Mouse (Mus musculus): ENCODE measurements around the gene Reps2. TPM values are rescaled to one million over a fixed set of nuclear protein-coding genes. Genes with fewer than 3 reads are reported as not detected.
A peak's percentile ranks its signal among the peaks of the same experiment; 100 is the strongest.

Reps2 gene
- total and polyA plus RNA-seq, 3 experiments, result 0.40 to 18.3 (median 11.3) TPM

GRCm38 (mm10) chrX:162455364-162455763, 188.1 kb downstream of the Reps2 start:
- Histone ChIP-seq H3K4me1 (ENCODE audit: insufficient read depth, low read depth, low read length) (no peaks in the 10 kb centered on the region), H3K9me3 (replicated peaks) (no peaks in the 10 kb centered on the region), H3K4me3 (ENCODE audit: low read depth, low read length) (no peak overlapping the region), H3K36me3 (replicated peaks) (no peaks in the 10 kb centered on the region), H3K27me3 (ENCODE audit: insufficient read depth, low read length) (no peaks in the 10 kb centered on the region)
- peak; percentile 60 for ATAC-seq (ENCODE audit: extremely low read depth, insufficient number of reproducible peaks, low FRiP score, poor library complexity, severe bottlenecking)
- TF ChIP-seq POLR2AphosphoS5 (IDR thresholded peaks at IDR 0.05; ENCODE audit: insufficient replicate concordance, low read depth, low read length) (no peak), GATA2 (IDR thresholded peaks at IDR 0.05; ENCODE audit: borderline replicate concordance, low read depth, low read length) (no peak), TAL1 (conservative IDR thresholded peaks at IDR 0.05; ENCODE audit: low read depth, low read length) (no peak), CTCF (IDR thresholded peaks at IDR 0.05; ENCODE audit: low read depth, low read length) (no peak), GATA1 (IDR thresholded peaks at IDR 0.05; ENCODE audit: borderline replicate concordance, low read length) (no peak)
- DNase-seq (ENCODE audit: low spot score), result no peak

GRCm38 (mm10) chrX:162453821-162454402, 189.5 kb downstream of the Reps2 start:
- Histone ChIP-seq H3K27me3 (ENCODE audit: insufficient read depth, low read length) (no peaks in the 10 kb centered on the region), H3K9me3 (replicated peaks) (no peaks in the 10 kb centered on the region), H3K4me1 (ENCODE audit: insufficient read depth, low read depth, low read length) (no peaks in the 10 kb centered on the region), H3K36me3 (replicated peaks) (no peaks in the 10 kb centered on the region), H3K4me3 (ENCODE audit: low read depth, low read length) (no peak overlapping the region)
- TF ChIP-seq GATA1 (IDR thresholded peaks at IDR 0.05; ENCODE audit: borderline replicate concordance, low read length) (no peak), GATA2 (IDR thresholded peaks at IDR 0.05; ENCODE audit: borderline replicate concordance, low read depth, low read length) (no peak), CTCF (IDR thresholded peaks at IDR 0.05; ENCODE audit: low read depth, low read length) (no peak), TAL1 (conservative IDR thresholded peaks at IDR 0.05; ENCODE audit: low read depth, low read length) (no peak), POLR2AphosphoS5 (IDR thresholded peaks at IDR 0.05; ENCODE audit: insufficient replicate concordance, low read depth, low read length) (no peak)
- DNase-seq (ENCODE audit: low spot score) (no peak), ATAC-seq (ENCODE audit: extremely low read depth, insufficient number of reproducible peaks, low FRiP score, poor library complexity, severe bottlenecking) (no peak)

GRCm38 (mm10) chrX:162452642-162453041, 190.8 kb downstream of the Reps2 start:
- Histone ChIP-seq H3K9me3 (replicated peaks) (no peaks in the 10 kb centered on the region), H3K36me3 (replicated peaks) (no peaks in the 10 kb centered on the region), H3K4me3 (ENCODE audit: low read depth, low read length) (no peak overlapping the region), H3K27me3 (ENCODE audit: insufficient read depth, low read length) (no peaks in the 10 kb centered on the region), H3K4me1 (ENCODE audit: insufficient read depth, low read depth, low read length) (no peaks in the 10 kb centered on the region)
- TF ChIP-seq GATA2 (IDR thresholded peaks at IDR 0.05; ENCODE audit: borderline replicate concordance, low read depth, low read length) (no peak), TAL1 (conservative IDR thresholded peaks at IDR 0.05; ENCODE audit: low read depth, low read length) (no peak), GATA1 (IDR thresholded peaks at IDR 0.05; ENCODE audit: borderline replicate concordance, low read length) (no peak), POLR2AphosphoS5 (IDR thresholded peaks at IDR 0.05; ENCODE audit: insufficient replicate concordance, low read depth, low read length) (no peak), CTCF (IDR thresholded peaks at IDR 0.05; ENCODE audit: low read depth, low read length) (no peak)
- DNase-seq (ENCODE audit: low spot score) (no peak), ATAC-seq (ENCODE audit: extremely low read depth, insufficient number of reproducible peaks, low FRiP score, poor library complexity, severe bottlenecking) (no peak)

GRCm38 (mm10) chrX:162447974-162448373, 195.5 kb downstream of the Reps2 start:
- no peak for ATAC-seq (ENCODE audit: extremely low read depth, insufficient number of reproducible peaks, low FRiP score, poor library complexity, severe bottlenecking)
- Histone ChIP-seq H3K27me3 (ENCODE audit: insufficient read depth, low read length) (no peaks in the 10 kb centered on the region), H3K4me1 (ENCODE audit: insufficient read depth, low read depth, low read length) (peaks cover 6% of the 10 kb centered on the region; the same call in 1 of the 2 replicates), H3K36me3 (replicated peaks) (no peaks in the 10 kb centered on the region), H3K4me3 (ENCODE audit: low read depth, low read length) (no peak overlapping the region), H3K9me3 (replicated peaks) (no peaks in the 10 kb centered on the region)
- TF ChIP-seq GATA2 (IDR thresholded peaks at IDR 0.05; ENCODE audit: borderline replicate concordance, low read depth, low read length), result no peak
- no peak for TF ChIP-seq TAL1 (conservative IDR thresholded peaks at IDR 0.05; ENCODE audit: low read depth, low read length)
- no peak for TF ChIP-seq CTCF (IDR thresholded peaks at IDR 0.05; ENCODE audit: low read depth, low read length)
- TF ChIP-seq POLR2AphosphoS5 (IDR thresholded peaks at IDR 0.05; ENCODE audit: insufficient replicate concordance, low read depth, low read length), result no peak
- no peak for TF ChIP-seq GATA1 (IDR thresholded peaks at IDR 0.05; ENCODE audit: borderline replicate concordance, low read length)
- DNase-seq (ENCODE audit: low spot score), result no peak

GRCm38 (mm10) chrX:162446678-162447318, 196.7 kb downstream of the Reps2 start:
- Histone ChIP-seq H3K4me3 (ENCODE audit: low read depth, low read length) (no peak overlapping the region), H3K27me3 (ENCODE audit: insufficient read depth, low read length) (no peaks in the 10 kb centered on the region), H3K4me1 (ENCODE audit: insufficient read depth, low read depth, low read length) (peaks cover 6% of the 10 kb centered on the region; the same call in 1 of the 2 replicates), H3K9me3 (replicated peaks) (no peaks in the 10 kb centered on the region), H3K36me3 (replicated peaks) (no peaks in the 10 kb centered on the region)
- DNase-seq (ENCODE audit: low spot score) (no peak), ATAC-seq (ENCODE audit: extremely low read depth, insufficient number of reproducible peaks, low FRiP score, poor library complexity, severe bottlenecking) (peak; percentile 80)
- TF ChIP-seq GATA2 (IDR thresholded peaks at IDR 0.05; ENCODE audit: borderline replicate concordance, low read depth, low read length) (no peak), POLR2AphosphoS5 (IDR thresholded peaks at IDR 0.05; ENCODE audit: insufficient replicate concordance, low read depth, low read length) (no peak), CTCF (IDR thresholded peaks at IDR 0.05; ENCODE audit: low read depth, low read length) (no peak), TAL1 (conservative IDR thresholded peaks at IDR 0.05; ENCODE audit: low read depth, low read length) (no peak)

- H3K4me1 ChIP-seq (ENCODE audit: insufficient read depth, low read depth, low read length), result peaks cover 6% of the 10 kb centered on the region; the same call in 1 of the 2 replicates
- ATAC-seq (ENCODE audit: extremely low read depth, insufficient number of reproducible peaks, low FRiP score, poor library complexity, severe bottlenecking), result no peak
- H3K36me3 ChIP-seq (replicated peaks), result no peaks in the 10 kb centered on the region
- no peak for DNase-seq (ENCODE audit: low spot score)
- no peak overlapping the region for H3K4me3 ChIP-seq (ENCODE audit: low read depth, low read length)
- H3K27me3 ChIP-seq (ENCODE audit: insufficient read depth, low read length), result no peaks in the 10 kb centered on the region
- TF ChIP-seq GATA2 (IDR thresholded peaks at IDR 0.05; ENCODE audit: borderline replicate concordance, low read depth, low read length) (no peak), TAL1 (conservative IDR thresholded peaks at IDR 0.05; ENCODE audit: low read depth, low read length) (no peak), POLR2AphosphoS5 (IDR thresholded peaks at IDR 0.05; ENCODE audit: insufficient replicate concordance, low read depth, low read length) (no peak), GATA1 (IDR thresholded peaks at IDR 0.05; ENCODE audit: borderline replicate concordance, low read length) (no peak), CTCF (IDR thresholded peaks at IDR 0.05; ENCODE audit: low read depth, low read length) (no peak)
- no peaks in the 10 kb centered on the region for H3K9me3 ChIP-seq (replicated peaks)
These were observed 200.1 kb downstream of the Reps2 start for GRCm38 (mm10) chrX:162443387-162443786.
